Mouse (Mus musculus) midbrain, embryonic 16.5 days (tissue): ENCODE measurements around the gene Lmntd1. TPM values are rescaled to one million over a fixed set of nuclear protein-coding genes. Genes with fewer than 3 reads are reported as not detected.

ENCODE experiments used
- ATAC-seq: fragments of 200-750 bp; cut with Nextera tagmentation; 2 replicates; pipeline ENCODE4 v1.8.0; 2017; ENCODE audit warnings: moderate TSS enrichment
- H3K27ac ChIP-seq: fragments of 300-500 bp; sonication (generic); 2 replicates; pipeline ENCODE4 v1.5.1; 2014; ENCODE audit warnings: mild to moderate bottlenecking, low read length, mixed read lengths
- H3K27me3 ChIP-seq: fragments of 300-500 bp; sonication (generic); 2 replicates; pipeline ENCODE4 v1.6.1; 2014; ENCODE audit warnings: low read depth, low read length, mixed read lengths; ENCODE audit not compliant: control insufficient read depth, insufficient read depth
- H3K36me3 ChIP-seq: fragments of 300-500 bp; sonication (generic); 2 replicates; pipeline ENCODE4 v1.6.1; 2014; ENCODE audit warnings: mild to moderate bottlenecking, low read length, moderate library complexity, mixed read lengths; ENCODE audit not compliant: control insufficient read depth, insufficient read depth
- H3K4me1 ChIP-seq: fragments of 300-500 bp; sonication (generic); 2 replicates; pipeline ENCODE4 v1.6.1; 2014; ENCODE audit warnings: mild to moderate bottlenecking, low read length, mixed read lengths; ENCODE audit not compliant: control insufficient read depth, insufficient read depth
- H3K4me2 ChIP-seq: fragments of 300-500 bp; sonication (generic); 2 replicates; pipeline ENCODE4 v1.6.1; 2014; ENCODE audit warnings: mild to moderate bottlenecking, low read length, mixed read lengths
- H3K4me3 ChIP-seq: fragments of 300-500 bp; sonication (generic); 2 replicates; pipeline ENCODE4 v1.5.1; 2014; ENCODE audit warnings: low read depth, mild to moderate bottlenecking, low read length, moderate library complexity, mixed read lengths
- H3K9ac ChIP-seq: fragments of 300-500 bp; sonication (generic); 2 replicates; pipeline ENCODE4 v1.6.1; 2014; ENCODE audit warnings: low read depth, low read length, mixed read lengths
- H3K9me3 ChIP-seq: fragments of 300-500 bp; sonication (generic); replicated peaks from 2 replicates; pipeline ENCODE4 v1.6.1; 2014; ENCODE audit warnings: mild to moderate bottlenecking, low read length, mixed read lengths; ENCODE audit not compliant: control insufficient read depth, poor library complexity, severe bottlenecking
- WGBS: fragments of 180-500 bp; shearing (Covaris S2); extraction: QIAGEN DNeasy Blood & Tissue Kit; methylation state at CpG from one replicate; pipeline ENCODE4 v1.1.7; 2014; 5-methylcytosine and 5-hydroxymethylcytosine counted together
- polyA plus RNA-seq: library from polyadenylated mRNA; unstranded; fragments of >200 nt; fragmentation: Nextera tagmentation; extraction: Ambion mirVana; gene quantifications from 2 replicates; pipeline ENCODE4 v1.2.1, GENCODE M21; 2015

Lmntd1 gene
- polyA plus RNA-seq, 1 experiment from 2014 or later = 1.5 TPM

GRCm38 (mm10) chr6:145485986-145486605 lies 128.0 kb downstream of the Lmntd1 start:
- WGBS = 47% methylated on average over 12 of the region's 12 CpGs
- Histone ChIP-seq H3K27me3 (no peaks in the 10 kb centered on the region), H3K4me1 (peaks cover 15% of the 10 kb centered on the region), H3K36me3 (no peaks in the 10 kb centered on the region), H3K9me3 (no peaks in the 10 kb centered on the region), H3K4me2 (0 out of 2 replicates have a peak overlapping the region, but pooled peaks have one; percentile 6), H3K4me3 (no peak overlapping the region), H3K9ac (no peak overlapping the region), H3K27ac (peak overlapping the region; percentile 60)
- ATAC-seq = peak; percentile 86

GRCm38 (mm10) chr6:145483318-145483674 lies 130.8 kb downstream of the Lmntd1 start:
- no peak overlapping the region for H3K27ac ChIP-seq
- WGBS = 49% methylated on average over 5 of the region's 5 CpGs

GRCm38 (mm10) chr6:145482656-145483317 lies 131.3 kb downstream of the Lmntd1 start:
- no peak overlapping the region for H3K4me2 ChIP-seq
- no peaks in the 10 kb centered on the region for H3K27me3 ChIP-seq
- no peaks in the 10 kb centered on the region for H3K36me3 ChIP-seq
- H3K9ac ChIP-seq = no peak overlapping the region
- no peak overlapping the region for H3K27ac ChIP-seq
- H3K4me3 ChIP-seq = no peak overlapping the region
- no peaks in the 10 kb centered on the region for H3K9me3 ChIP-seq
- ATAC-seq = no peak
- 90% methylated on average over 17 of the region's 17 CpGs for WGBS
- H3K4me1 ChIP-seq = peaks cover 15% of the 10 kb centered on the region

More at GRCm38 (mm10) chr6:145483318-145483674, 130.8 kb downstream of the Lmntd1 start:
- no peak for ATAC-seq
- H3K4me2 ChIP-seq = no peak overlapping the region
- no peak overlapping the region for H3K4me3 ChIP-seq
- no peaks in the 10 kb centered on the region for H3K36me3 ChIP-seq
- H3K4me1 ChIP-seq = peaks cover 15% of the 10 kb centered on the region
- no peaks in the 10 kb centered on the region for H3K9me3 ChIP-seq
- H3K9ac ChIP-seq = no peak overlapping the region
- H3K27me3 ChIP-seq = no peaks in the 10 kb centered on the region

GRCm38 (mm10) chr6:145481938-145482337 lies 132.2 kb downstream of the Lmntd1 start:
- ATAC-seq = peak; percentile 62
- H3K4me2 ChIP-seq = peak overlapping the region; percentile 16
- no peaks in the 10 kb centered on the region for H3K36me3 ChIP-seq
- H3K4me3 ChIP-seq = no peak overlapping the region
- 22% methylated on average over 15 of the region's 15 CpGs for WGBS
- H3K9ac ChIP-seq = no peak overlapping the region; the same call in 1 of the 2 replicates
- peaks cover 15% of the 10 kb centered on the region for H3K4me1 ChIP-seq
- H3K9me3 ChIP-seq = no peaks in the 10 kb centered on the region
- H3K27ac ChIP-seq = no peak overlapping the region; the same call in 1 of the 2 replicates
- no peaks in the 10 kb centered on the region for H3K27me3 ChIP-seq

- H3K4me2 ChIP-seq = no peak overlapping the region
- no peaks in the 10 kb centered on the region for H3K27me3 ChIP-seq
- no peak for ATAC-seq
- WGBS = 84% methylated on average over 4 of the region's 4 CpGs
- no peak overlapping the region for H3K27ac ChIP-seq
- H3K4me1 ChIP-seq = peaks cover 3% of the 10 kb centered on the region
- H3K9ac ChIP-seq = no peak overlapping the region
- no peak overlapping the region for H3K4me3 ChIP-seq
- H3K9me3 ChIP-seq = no peaks in the 10 kb centered on the region
- H3K36me3 ChIP-seq = no peaks in the 10 kb centered on the region
Measured at GRCm38 (mm10) chr6:145478821-145479271, 135.3 kb downstream of the Lmntd1 start.

- Histone ChIP-seq H3K36me3 (no peaks in the 10 kb centered on the region), H3K4me1 (peaks cover 3% of the 10 kb centered on the region), H3K4me2 (no peak overlapping the region), H3K27ac (no peak overlapping the region), H3K27me3 (no peaks in the 10 kb centered on the region), H3K9ac (no peak overlapping the region), H3K9me3 (no peaks in the 10 kb centered on the region), H3K4me3 (no peak overlapping the region)
- WGBS = 78% methylated on average over 10 of the region's 10 CpGs
- ATAC-seq = no peak
Measured at GRCm38 (mm10) chr6:145477367-145477905, 136.7 kb downstream of the Lmntd1 start.

- no peak for ATAC-seq
- WGBS = 36% methylated on average over 11 of the region's 11 CpGs
- no peak overlapping the region for H3K27ac ChIP-seq
Measured at GRCm38 (mm10) chr6:145471638-145472247, 142.4 kb downstream of the Lmntd1 start.

GRCm38 (mm10) chr6:145469260-145469943 lies 144.7 kb downstream of the Lmntd1 start:
- H3K4me1 ChIP-seq = peaks cover 8% of the 10 kb centered on the region; the same call in 1 of the 2 replicates
- no peaks in the 10 kb centered on the region for H3K36me3 ChIP-seq
- no peak overlapping the region for H3K4me3 ChIP-seq
- ATAC-seq = peak; percentile 51; the same call in 1 of the 2 replicates
- H3K4me2 ChIP-seq = no peak overlapping the region
- WGBS = 44% methylated on average over 8 of the region's 8 CpGs
- no peaks in the 10 kb centered on the region for H3K27me3 ChIP-seq
- H3K9ac ChIP-seq = no peak overlapping the region
- H3K9me3 ChIP-seq = no peaks in the 10 kb centered on the region
- H3K27ac ChIP-seq = peak overlapping the region; percentile 12; the same call in 1 of the 2 replicates

More at GRCm38 (mm10) chr6:145471638-145472247, 142.4 kb downstream of the Lmntd1 start:
- Histone ChIP-seq H3K36me3 (no peaks in the 10 kb centered on the region), H3K4me3 (no peak overlapping the region), H3K4me2 (no peak overlapping the region), H3K9me3 (no peaks in the 10 kb centered on the region), H3K9ac (no peak overlapping the region), H3K4me1 (peaks cover 8% of the 10 kb centered on the region; the same call in 1 of the 2 replicates), H3K27me3 (no peaks in the 10 kb centered on the region)
